Mouse (Mus musculus): ENCODE measurements around the gene Casc4. TPM values are rescaled to one million over a fixed set of nuclear protein-coding genes. Genes with fewer than 3 reads are reported as not detected.

Gene Casc4
- polyA plus RNA-seq (2015; fragmentation: Nextera tagmentation; extraction: Ambion mirVana): 13.5 and 14.5 TPM in 2 replicates

- no peaks in the 10 kb centered on the region for H3K9me3 ChIP-seq (replicated peaks; ENCODE audit: control insufficient read depth, low read length)
- ATAC-seq (ENCODE audit: insufficient read depth, low FRiP score): peak; percentile 97
- H3K27me3 ChIP-seq (ENCODE audit: control insufficient read depth, insufficient read depth, low read length): no peaks in the 10 kb centered on the region
- H3K4me3 ChIP-seq (replicated peaks; ENCODE audit: low read length): peak within 1 kb of the TSS; percentile 70
- peaks cover 9% of the 10 kb centered on the region; the same call in 1 of the 2 replicates for H3K4me1 ChIP-seq (ENCODE audit: control insufficient read depth, insufficient read depth, low read length)
- H3K36me3 ChIP-seq (ENCODE audit: control insufficient read depth, insufficient read depth, low read length): no peaks in the 10 kb centered on the region
- H3K9ac ChIP-seq (ENCODE audit: low read length): peak within 1 kb of the TSS; percentile 81
- 0% methylated on average over 43 of the region's 43 CpGs for WGBS
- H3K27ac ChIP-seq (ENCODE audit: low read length): peak within 1 kb of the TSS; percentile 54
- H3K4me2 ChIP-seq (ENCODE audit: low read depth, low read length): peak within 1 kb of the TSS; percentile 86
Measured at GRCm38 (mm10) chr2:121866632-121867050, at the start of gene Casc4. Gene Casc4, plus strand, starts transcription at chr2:121866970.

GRCm38 (mm10) chr2:121821787-121822186 is 45.0 kb upstream of the Casc4 start:
- no peaks in the 10 kb centered on the region for H3K27me3 ChIP-seq (ENCODE audit: control insufficient read depth, insufficient read depth, low read length)
- H3K9ac ChIP-seq (ENCODE audit: low read length): no peak overlapping the region
- no peaks in the 10 kb centered on the region for H3K36me3 ChIP-seq (ENCODE audit: control insufficient read depth, insufficient read depth, low read length)
- H3K4me3 ChIP-seq (replicated peaks; ENCODE audit: low read length): no peak overlapping the region
- H3K4me1 ChIP-seq (ENCODE audit: control insufficient read depth, insufficient read depth, low read length): 0 out of 2 replicates have a peak, but pooled peaks cover 5% of the 10 kb centered on the region
- no peak for ATAC-seq (ENCODE audit: insufficient read depth, low FRiP score)
- H3K4me2 ChIP-seq (ENCODE audit: low read depth, low read length): no peak overlapping the region
- H3K27ac ChIP-seq (ENCODE audit: low read length): no peak overlapping the region
- peaks cover 6% of the 10 kb centered on the region; the same call in 1 of the 2 replicates for H3K9me3 ChIP-seq (replicated peaks; ENCODE audit: control insufficient read depth, low read length)
- 86% methylated on average over 7 of the region's 7 CpGs for WGBS

GRCm38 (mm10) chr2:121824653-121825052 is 42.1 kb upstream of the Casc4 start:
- Histone ChIP-seq H3K9me3 (replicated peaks; ENCODE audit: control insufficient read depth, low read length) (peaks cover 6% of the 10 kb centered on the region; the same call in 1 of the 2 replicates), H3K36me3 (ENCODE audit: control insufficient read depth, insufficient read depth, low read length) (no peaks in the 10 kb centered on the region), H3K4me3 (replicated peaks; ENCODE audit: low read length) (no peak overlapping the region), H3K4me2 (ENCODE audit: low read depth, low read length) (no peak overlapping the region), H3K27me3 (ENCODE audit: control insufficient read depth, insufficient read depth, low read length) (no peaks in the 10 kb centered on the region), H3K9ac (ENCODE audit: low read length) (no peak overlapping the region), H3K4me1 (ENCODE audit: control insufficient read depth, insufficient read depth, low read length) (0 out of 2 replicates have a peak, but pooled peaks cover 5% of the 10 kb centered on the region), H3K27ac (ENCODE audit: low read length) (no peak overlapping the region)
- WGBS: 56% methylated on average over 5 of the region's 5 CpGs
- ATAC-seq (ENCODE audit: insufficient read depth, low FRiP score): no peak

GRCm38 (mm10) chr2:121826189-121826588 is 40.6 kb upstream of the Casc4 start:
- peaks cover 6% of the 10 kb centered on the region; the same call in 1 of the 2 replicates for H3K9me3 ChIP-seq (replicated peaks; ENCODE audit: control insufficient read depth, low read length)
- no peaks in the 10 kb centered on the region for H3K27me3 ChIP-seq (ENCODE audit: control insufficient read depth, insufficient read depth, low read length)
- H3K9ac ChIP-seq (ENCODE audit: low read length): no peak overlapping the region
- H3K4me3 ChIP-seq (replicated peaks; ENCODE audit: low read length): no peak overlapping the region
- H3K4me2 ChIP-seq (ENCODE audit: low read depth, low read length): no peak overlapping the region
- no peak overlapping the region for H3K27ac ChIP-seq (ENCODE audit: low read length)
- no peak for ATAC-seq (ENCODE audit: insufficient read depth, low FRiP score)
- WGBS: 44% methylated on average over 2 of the region's 2 CpGs
- no peaks in the 10 kb centered on the region for H3K36me3 ChIP-seq (ENCODE audit: control insufficient read depth, insufficient read depth, low read length)
- H3K4me1 ChIP-seq (ENCODE audit: control insufficient read depth, insufficient read depth, low read length): 0 out of 2 replicates have a peak, but pooled peaks cover 5% of the 10 kb centered on the region

- Histone ChIP-seq H3K4me2 (ENCODE audit: low read depth, low read length) (no peak overlapping the region), H3K9ac (ENCODE audit: low read length) (no peak overlapping the region), H3K4me1 (ENCODE audit: control insufficient read depth, insufficient read depth, low read length) (0 out of 2 replicates have a peak, but pooled peaks cover 5% of the 10 kb centered on the region), H3K4me3 (replicated peaks; ENCODE audit: low read length) (no peak overlapping the region), H3K27ac (ENCODE audit: low read length) (no peak overlapping the region), H3K9me3 (replicated peaks; ENCODE audit: control insufficient read depth, low read length) (no peaks in the 10 kb centered on the region), H3K36me3 (ENCODE audit: control insufficient read depth, insufficient read depth, low read length) (no peaks in the 10 kb centered on the region), H3K27me3 (ENCODE audit: control insufficient read depth, insufficient read depth, low read length) (no peaks in the 10 kb centered on the region; the same call in 1 of the 2 replicates)
- no peak for ATAC-seq (ENCODE audit: insufficient read depth, low FRiP score)
- WGBS: 84% methylated on average over 3 of the region's 3 CpGs
Measured at GRCm38 (mm10) chr2:121828411-121828810, 38.4 kb upstream of the Casc4 start.

- H3K4me3 ChIP-seq (replicated peaks; ENCODE audit: low read length): no peak overlapping the region
- H3K9ac ChIP-seq (ENCODE audit: low read length): no peak overlapping the region
- no peak overlapping the region for H3K27ac ChIP-seq (ENCODE audit: low read length)
- ATAC-seq (ENCODE audit: insufficient read depth, low FRiP score): no peak
- no peaks in the 10 kb centered on the region; the same call in 1 of the 2 replicates for H3K27me3 ChIP-seq (ENCODE audit: control insufficient read depth, insufficient read depth, low read length)
- no peaks in the 10 kb centered on the region for H3K36me3 ChIP-seq (ENCODE audit: control insufficient read depth, insufficient read depth, low read length)
- H3K9me3 ChIP-seq (replicated peaks; ENCODE audit: control insufficient read depth, low read length): no peaks in the 10 kb centered on the region
- H3K4me2 ChIP-seq (ENCODE audit: low read depth, low read length): no peak overlapping the region
- no peaks in the 10 kb centered on the region for H3K4me1 ChIP-seq (ENCODE audit: control insufficient read depth, insufficient read depth, low read length)
- 10% methylated on average over 5 of the region's 5 CpGs for WGBS
Measured at GRCm38 (mm10) chr2:121832484-121832894, 34.3 kb upstream of the Casc4 start.

- Histone ChIP-seq H3K27ac (ENCODE audit: low read length) (no peak overlapping the region), H3K4me2 (ENCODE audit: low read depth, low read length) (no peak overlapping the region), H3K9ac (ENCODE audit: low read length) (no peak overlapping the region), H3K27me3 (ENCODE audit: control insufficient read depth, insufficient read depth, low read length) (no peaks in the 10 kb centered on the region; the same call in 1 of the 2 replicates), H3K4me3 (replicated peaks; ENCODE audit: low read length) (no peak overlapping the region), H3K36me3 (ENCODE audit: control insufficient read depth, insufficient read depth, low read length) (no peaks in the 10 kb centered on the region), H3K4me1 (ENCODE audit: control insufficient read depth, insufficient read depth, low read length) (no peaks in the 10 kb centered on the region), H3K9me3 (replicated peaks; ENCODE audit: control insufficient read depth, low read length) (peaks cover 6% of the 10 kb centered on the region)
- 40% methylated on average over 3 of the region's 3 CpGs for WGBS
- no peak for ATAC-seq (ENCODE audit: insufficient read depth, low FRiP score)
Measured at GRCm38 (mm10) chr2:121834926-121835325, 31.8 kb upstream of the Casc4 start.

- Histone ChIP-seq H3K36me3 (ENCODE audit: control insufficient read depth, insufficient read depth, low read length) (no peaks in the 10 kb centered on the region), H3K9ac (ENCODE audit: low read length) (no peak overlapping the region), H3K9me3 (replicated peaks; ENCODE audit: control insufficient read depth, low read length) (peaks cover 6% of the 10 kb centered on the region), H3K27ac (ENCODE audit: low read length) (no peak overlapping the region), H3K4me2 (ENCODE audit: low read depth, low read length) (no peak overlapping the region), H3K4me3 (replicated peaks; ENCODE audit: low read length) (no peak overlapping the region), H3K27me3 (ENCODE audit: control insufficient read depth, insufficient read depth, low read length) (no peaks in the 10 kb centered on the region), H3K4me1 (ENCODE audit: control insufficient read depth, insufficient read depth, low read length) (no peaks in the 10 kb centered on the region)
- ATAC-seq (ENCODE audit: insufficient read depth, low FRiP score): no peak
- 98% methylated on average over 3 of the region's 3 CpGs for WGBS
Measured at GRCm38 (mm10) chr2:121841453-121841852, 25.3 kb upstream of the Casc4 start.

GRCm38 (mm10) chr2:121842249-121842648 is 24.5 kb upstream of the Casc4 start:
- ATAC-seq (ENCODE audit: insufficient read depth, low FRiP score): no peak
- Histone ChIP-seq H3K36me3 (ENCODE audit: control insufficient read depth, insufficient read depth, low read length) (no peaks in the 10 kb centered on the region), H3K27ac (ENCODE audit: low read length) (no peak overlapping the region), H3K9ac (ENCODE audit: low read length) (no peak overlapping the region), H3K4me1 (ENCODE audit: control insufficient read depth, insufficient read depth, low read length) (no peaks in the 10 kb centered on the region), H3K4me2 (ENCODE audit: low read depth, low read length) (no peak overlapping the region), H3K9me3 (replicated peaks; ENCODE audit: control insufficient read depth, low read length) (peaks cover 6% of the 10 kb centered on the region), H3K4me3 (replicated peaks; ENCODE audit: low read length) (no peak overlapping the region), H3K27me3 (ENCODE audit: control insufficient read depth, insufficient read depth, low read length) (no peaks in the 10 kb centered on the region)
- 73% methylated on average over 3 of the region's 3 CpGs for WGBS

All from stomach, embryonic 16.5 days (tissue).